Mouse (Mus musculus) forebrain, embryonic 13.5 days (tissue): ENCODE results near the gene Gm6370. TPM values are rescaled to one million over a fixed set of nuclear protein-coding genes. Genes with fewer than 3 reads are reported as not detected.
"Not testable (repeated sequence)": the region's sequence is repeated elsewhere in the genome, so short reads cannot be mapped to it uniquely, and the experiment has no call there.

ENCODE experiments used
- ATAC-seq: fragments of 200-750 bp; cut with Nextera tagmentation; 2 replicates; pipeline ENCODE4 v1.8.0; 2017
- H3K27ac ChIP-seq: fragments of 300-500 bp; sonication (generic); 2 replicates; pipeline ENCODE4 v1.5.1; 2015; ENCODE audit warnings: inconsistent platforms, mild to moderate bottlenecking, moderate library complexity
- H3K27me3 ChIP-seq: fragments of 300-500 bp; sonication (generic); 2 replicates; pipeline ENCODE4 v1.6.1; 2015; ENCODE audit warnings: mild to moderate bottlenecking, inconsistent platforms
- H3K36me3 ChIP-seq: fragments of 300-500 bp; sonication (generic); 2 replicates; pipeline ENCODE4 v1.6.1; 2015; ENCODE audit warnings: mild to moderate bottlenecking, inconsistent platforms; ENCODE audit not compliant: poor library complexity, severe bottlenecking
- H3K4me1 ChIP-seq: fragments of 300-500 bp; sonication (generic); 2 replicates; pipeline ENCODE4 v1.6.1; 2015; ENCODE audit warnings: inconsistent platforms
- H3K4me2 ChIP-seq: fragments of 300-500 bp; sonication (generic); 2 replicates; pipeline ENCODE4 v1.6.1; 2015; ENCODE audit warnings: inconsistent platforms, mild to moderate bottlenecking, moderate library complexity
- H3K4me3 ChIP-seq: fragments of 300-500 bp; sonication (generic); 2 replicates; pipeline ENCODE4 v1.5.1; 2015; ENCODE audit warnings: mild to moderate bottlenecking, inconsistent platforms
- H3K9ac ChIP-seq: fragments of 300-500 bp; sonication (generic); 2 replicates; pipeline ENCODE4 v1.6.1; 2015; ENCODE audit warnings: mild to moderate bottlenecking, inconsistent platforms
- H3K9me3 ChIP-seq: fragments of 300-500 bp; sonication (generic); replicated peaks from 2 replicates; pipeline ENCODE4 v1.6.1; 2016; ENCODE audit warnings: inconsistent platforms
- WGBS: fragments of 180-500 bp; shearing (Covaris S2); methylation state at CpG from one replicate; pipeline ENCODE4 v1.1.7; 2015; 5-methylcytosine and 5-hydroxymethylcytosine counted together
- polyA plus RNA-seq: library from polyadenylated mRNA; unstranded; fragments of >200 nt; fragmentation: Nextera tagmentation; extraction: Ambion mirVana; gene quantifications from 2 replicates; pipeline ENCODE4 v1.2.1, GENCODE M21; 2015

Gm6370 gene
- not detected in 2 replicates for polyA plus RNA-seq

- not testable (repeated sequence) for H3K9ac ChIP-seq, H3K27ac ChIP-seq, H3K4me3 ChIP-seq, H3K36me3 ChIP-seq, H3K4me2 ChIP-seq, H3K4me1 ChIP-seq, H3K27me3 ChIP-seq, H3K9me3 ChIP-seq, ATAC-seq
- WGBS, result no CpG with 5 or more reads among the region's 5 CpGs
Measured at GRCm38 (mm10) chr5:146491063-146491462, at the start of gene Gm6370. TSS of gene Gm6370 (plus strand) at chr5:146491363.

- peaks cover 24% of the 10 kb centered on the region; the same call in 1 of the 2 replicates for H3K36me3 ChIP-seq
- ATAC-seq, result no peak
- H3K27me3 ChIP-seq, result no peaks in the 10 kb centered on the region
- no peaks in the 10 kb centered on the region for H3K9me3 ChIP-seq
- no peak overlapping the region for H3K27ac ChIP-seq
- no peak overlapping the region for H3K4me2 ChIP-seq
- WGBS, result 88% methylated on average over 2 of the region's 2 CpGs
- H3K9ac ChIP-seq, result no peak overlapping the region
- no peak overlapping the region for H3K4me3 ChIP-seq
- H3K4me1 ChIP-seq, result no peaks in the 10 kb centered on the region
Measured at GRCm38 (mm10) chr5:146442767-146443166, 48.4 kb upstream of the Gm6370 start.

- H3K27ac ChIP-seq, result no peak overlapping the region
- no peaks in the 10 kb centered on the region for H3K27me3 ChIP-seq
- no peaks in the 10 kb centered on the region for H3K4me1 ChIP-seq
- 94% methylated on average over 2 of the region's 2 CpGs for WGBS
- 0 out of 2 replicates have a peak, but pooled peaks cover 7% of the 10 kb centered on the region for H3K36me3 ChIP-seq
- H3K4me2 ChIP-seq, result no peak overlapping the region
- H3K9me3 ChIP-seq, result no peaks in the 10 kb centered on the region
- H3K9ac ChIP-seq, result no peak overlapping the region
- no peak for ATAC-seq
- H3K4me3 ChIP-seq, result no peak overlapping the region
Measured at GRCm38 (mm10) chr5:146446633-146447032, 44.5 kb upstream of the Gm6370 start.

- Histone ChIP-seq H3K4me1 (no peaks in the 10 kb centered on the region), H3K27ac (no peak overlapping the region), H3K4me3 (no peak overlapping the region), H3K9ac (no peak overlapping the region), H3K4me2 (no peak overlapping the region), H3K9me3 (no peaks in the 10 kb centered on the region), H3K36me3 (peaks cover 25% of the 10 kb centered on the region), H3K27me3 (no peaks in the 10 kb centered on the region)
- ATAC-seq, result no peak
- WGBS, result 67% methylated on average over 11 of the region's 11 CpGs
Measured at GRCm38 (mm10) chr5:146451592-146452254, 39.4 kb upstream of the Gm6370 start.

- Histone ChIP-seq H3K36me3 (peaks cover 28% of the 10 kb centered on the region), H3K27ac (no peak overlapping the region), H3K4me2 (no peak overlapping the region), H3K9me3 (no peaks in the 10 kb centered on the region), H3K4me3 (no peak overlapping the region), H3K27me3 (no peaks in the 10 kb centered on the region), H3K4me1 (no peaks in the 10 kb centered on the region), H3K9ac (no peak overlapping the region)
- WGBS, result 90% methylated on average over 6 of the region's 6 CpGs
- no peak for ATAC-seq
Measured at GRCm38 (mm10) chr5:146453556-146453955, 37.6 kb upstream of the Gm6370 start.

GRCm38 (mm10) chr5:146461612-146462011, 29.6 kb upstream of the Gm6370 start:
- H3K27me3 ChIP-seq, result no peaks in the 10 kb centered on the region
- no peak for ATAC-seq
- 90% methylated on average over 8 of the region's 8 CpGs for whole genome bisulfite sequencing

DNA sequence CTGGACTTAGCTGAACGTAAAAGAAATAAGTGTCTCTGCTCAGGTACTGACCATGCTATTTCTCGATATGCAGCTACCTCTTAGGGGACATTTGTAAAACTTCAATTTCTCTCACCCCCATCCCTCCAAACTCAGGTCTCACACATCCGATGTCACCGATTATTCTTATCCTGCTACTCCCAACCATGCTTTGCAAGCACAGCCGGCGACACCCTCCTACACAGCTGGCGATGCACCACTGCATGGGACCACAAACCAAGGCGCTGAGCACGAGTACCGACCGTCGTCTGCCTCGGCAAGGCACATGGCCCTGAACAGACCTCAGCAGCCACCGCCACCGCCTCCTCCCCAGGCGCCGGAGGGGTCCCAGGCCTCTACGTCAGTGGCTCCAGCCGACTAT, 24.5 kb upstream of the Gm6370 start:
- H3K36me3 ChIP-seq, result peaks cover 28% of the 10 kb centered on the region; the same call in 1 of the 2 replicates
- no peaks in the 10 kb centered on the region for H3K9me3 ChIP-seq
- no peak overlapping the region for H3K4me3 ChIP-seq
- no peak overlapping the region for H3K9ac ChIP-seq
- H3K27ac ChIP-seq, result no peak overlapping the region
- WGBS, result 93% methylated on average over 19 of the region's 19 CpGs
- H3K4me2 ChIP-seq, result no peak overlapping the region
- no peak for ATAC-seq
- H3K27me3 ChIP-seq, result no peaks in the 10 kb centered on the region
- no peaks in the 10 kb centered on the region for H3K4me1 ChIP-seq

More at GRCm38 (mm10) chr5:146461612-146462011, 29.6 kb upstream of the Gm6370 start:
- H3K4me3 ChIP-seq, result no peak overlapping the region
- H3K9me3 ChIP-seq, result no peaks in the 10 kb centered on the region
- H3K36me3 ChIP-seq, result peaks cover 27% of the 10 kb centered on the region; the same call in 1 of the 2 replicates
- H3K4me1 ChIP-seq, result no peaks in the 10 kb centered on the region
- no peak overlapping the region for H3K9ac ChIP-seq
- no peak overlapping the region for H3K27ac ChIP-seq
- H3K4me2 ChIP-seq, result no peak overlapping the region

GRCm38 (mm10) chr5:146468311-146468710, 22.9 kb upstream of the Gm6370 start:
- WGBS, result 85% methylated on average over 9 of the region's 9 CpGs
- H3K4me3 ChIP-seq, result no peak overlapping the region
- H3K4me1 ChIP-seq, result no peaks in the 10 kb centered on the region
- no peaks in the 10 kb centered on the region for H3K9me3 ChIP-seq
- no peak overlapping the region for H3K9ac ChIP-seq
- peaks cover 23% of the 10 kb centered on the region; the same call in 1 of the 2 replicates for H3K36me3 ChIP-seq
- ATAC-seq, result no peak
- H3K4me2 ChIP-seq, result no peak overlapping the region
- H3K27ac ChIP-seq, result no peak overlapping the region
- H3K27me3 ChIP-seq, result no peaks in the 10 kb centered on the region

GRCm38 (mm10) chr5:146470821-146471220, 20.3 kb upstream of the Gm6370 start:
- Histone ChIP-seq H3K27me3 (no peaks in the 10 kb centered on the region), H3K27ac (no peak overlapping the region), H3K9me3 (no peaks in the 10 kb centered on the region), H3K4me1 (no peaks in the 10 kb centered on the region), H3K4me3 (no peak overlapping the region), H3K36me3 (peaks cover 23% of the 10 kb centered on the region; the same call in 1 of the 2 replicates), H3K4me2 (no peak overlapping the region), H3K9ac (no peak overlapping the region)
- WGBS, result 92% methylated on average over 9 of the region's 9 CpGs
- ATAC-seq, result no peak

DNA sequence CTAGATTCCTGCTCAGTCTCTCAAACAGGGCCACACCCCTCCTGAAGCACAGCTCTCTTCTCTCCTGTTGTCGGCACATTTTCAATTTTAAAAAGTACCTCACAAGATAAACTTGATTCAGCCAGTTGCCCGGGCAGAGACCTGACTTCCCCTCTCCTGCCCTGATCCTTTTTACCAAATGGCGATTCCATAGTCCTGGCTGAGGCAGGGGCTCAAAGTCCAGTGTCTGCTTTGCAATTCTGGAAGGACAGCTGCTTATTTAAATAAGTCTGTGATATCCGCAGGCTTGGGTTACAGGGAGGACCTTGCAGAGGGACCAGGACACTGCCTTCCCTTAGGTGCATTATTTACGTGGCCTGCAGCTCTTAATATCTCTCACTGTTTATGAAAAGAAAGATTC, 19.9 kb upstream of the Gm6370 start:
- no peaks in the 10 kb centered on the region for H3K27me3 ChIP-seq
- 94% methylated on average over 5 of the region's 5 CpGs for WGBS
- H3K9ac ChIP-seq, result no peak overlapping the region
- no peak overlapping the region for H3K4me3 ChIP-seq
- H3K36me3 ChIP-seq, result peaks cover 23% of the 10 kb centered on the region; the same call in 1 of the 2 replicates
- no peaks in the 10 kb centered on the region for H3K4me1 ChIP-seq
- ATAC-seq, result no peak
- no peak overlapping the region for H3K27ac ChIP-seq
- no peak overlapping the region for H3K4me2 ChIP-seq
- no peaks in the 10 kb centered on the region for H3K9me3 ChIP-seq

DNA sequence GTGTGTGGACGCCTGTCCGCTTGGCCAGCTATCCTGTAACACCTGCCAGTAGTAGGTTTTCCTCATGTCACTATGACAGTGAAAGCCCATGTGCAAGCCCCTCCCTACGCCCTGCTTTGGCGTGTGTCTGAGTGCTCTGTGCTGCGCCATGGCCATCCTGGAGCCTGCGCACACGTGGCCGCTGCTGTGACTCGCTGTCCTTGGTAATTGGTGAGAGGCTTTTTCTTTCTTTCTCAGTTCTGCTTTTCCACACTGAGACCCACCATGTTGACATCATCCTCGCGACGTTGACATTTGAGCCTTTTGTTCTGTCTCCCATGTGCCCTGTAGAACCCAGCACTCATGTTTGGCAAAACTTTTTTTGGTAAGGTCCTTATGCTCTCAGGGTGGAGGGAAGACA, 19.3 kb upstream of the Gm6370 start:
- no peak overlapping the region for H3K4me2 ChIP-seq
- no peaks in the 10 kb centered on the region for H3K4me1 ChIP-seq
- no peak for ATAC-seq
- no peak overlapping the region for H3K9ac ChIP-seq
- no peak overlapping the region for H3K4me3 ChIP-seq
- 95% methylated on average over 12 of the region's 12 CpGs for WGBS
- H3K36me3 ChIP-seq, result peaks cover 20% of the 10 kb centered on the region; the same call in 1 of the 2 replicates
- H3K9me3 ChIP-seq, result no peaks in the 10 kb centered on the region
- no peak overlapping the region for H3K27ac ChIP-seq
- H3K27me3 ChIP-seq, result no peaks in the 10 kb centered on the region

GRCm38 (mm10) chr5:146479564-146479963, 11.6 kb upstream of the Gm6370 start:
- not testable (repeated sequence) for H3K9ac ChIP-seq, H3K4me3 ChIP-seq, H3K4me2 ChIP-seq, H3K9me3 ChIP-seq, H3K27ac ChIP-seq, H3K27me3 ChIP-seq, H3K4me1 ChIP-seq, ATAC-seq, H3K36me3 ChIP-seq
- 10% methylated on average over 4 of the region's 4 CpGs for WGBS

- H3K4me2 ChIP-seq, H3K4me3 ChIP-seq, H3K36me3 ChIP-seq, ATAC-seq, H3K27ac ChIP-seq, H3K9ac ChIP-seq, H3K9me3 ChIP-seq, H3K27me3 ChIP-seq, H3K4me1 ChIP-seq: not testable (repeated sequence)
- 88% methylated on average over 3 of the region's 3 CpGs for WGBS
Measured at GRCm38 (mm10) chr5:146481665-146482064, 9.5 kb upstream of the Gm6370 start, which contains the start of gene Gm6408. TSS of gene Gm6408 (plus strand) at chr5:146481965.
